Mouse (Mus musculus): Measurements from ENCODE around the gene Olfr1033.

DNA sequence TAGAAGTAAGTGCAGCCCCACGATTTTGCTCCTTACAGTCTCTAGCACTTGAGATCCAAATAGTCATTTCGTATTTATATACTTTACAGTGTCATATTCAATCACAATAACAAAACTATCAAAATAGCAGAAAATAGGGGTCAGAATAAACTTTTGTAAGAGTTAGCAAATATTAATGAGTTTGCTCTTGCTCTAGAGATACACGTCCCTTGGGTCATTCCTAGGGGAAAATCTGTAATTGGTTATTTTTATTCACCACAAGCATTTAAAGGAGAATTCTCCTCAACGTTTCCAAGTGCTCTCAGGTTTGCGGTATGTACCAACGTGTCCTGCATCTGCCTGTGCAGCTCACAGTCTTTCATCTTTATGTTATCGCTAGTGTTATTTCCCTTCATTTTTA, 15.2 kb upstream of the Olfr1033 start, which contains the start of gene Olfr1032:
- no peak for TF ChIP-seq POLR2A (IDR thresholded peaks at IDR 0.05; ENCODE audit: borderline replicate concordance, control insufficient read depth, low read depth, low read length)
- TF ChIP-seq CTCF (IDR thresholded peaks at IDR 0.05; ENCODE audit: control insufficient read depth, insufficient read depth, low read length): no peak
